Mouse (Mus musculus): ENCODE measurements at regions not wholly inside any gene's neighbourhood (a gene's known extent, or its start where the extent isn't known, plus 50 kb on each side); places are given as distances from the start of the nearest gene placed in this dataset.
A peak's percentile ranks its signal among the peaks of the same experiment; 100 is the strongest.
"Not testable (repeated sequence)": the region's sequence is repeated elsewhere in the genome, so short reads cannot be mapped to it uniquely, and the experiment has no call there.

GRCm38 (mm10) chr14:120755389-120755788, 155.6 kb upstream of the Ipo5 start:
- H3K4me2 ChIP-seq (ENCODE audit: low read length): no peak overlapping the region
- no peaks in the 10 kb centered on the region for H3K27me3 ChIP-seq (ENCODE audit: control insufficient read depth, insufficient read depth, low read depth, low read length)
- H3K9ac ChIP-seq (ENCODE audit: low read depth, low read length): no peak overlapping the region
- no peaks in the 10 kb centered on the region for H3K4me1 ChIP-seq (ENCODE audit: control insufficient read depth, insufficient read depth, low read length)
- H3K4me3 ChIP-seq (ENCODE audit: low read depth, low read length): no peak overlapping the region
- H3K9me3 ChIP-seq (replicated peaks; ENCODE audit: control insufficient read depth, low read length, poor library complexity, severe bottlenecking): no peaks in the 10 kb centered on the region
- H3K36me3 ChIP-seq (ENCODE audit: control insufficient read depth, insufficient read depth, low read length): no peaks in the 10 kb centered on the region
- 69% methylated on average over 10 of the region's 10 CpGs for WGBS
- no peak overlapping the region for H3K27ac ChIP-seq (ENCODE audit: low read length)
- ATAC-seq: no peak

DNA sequence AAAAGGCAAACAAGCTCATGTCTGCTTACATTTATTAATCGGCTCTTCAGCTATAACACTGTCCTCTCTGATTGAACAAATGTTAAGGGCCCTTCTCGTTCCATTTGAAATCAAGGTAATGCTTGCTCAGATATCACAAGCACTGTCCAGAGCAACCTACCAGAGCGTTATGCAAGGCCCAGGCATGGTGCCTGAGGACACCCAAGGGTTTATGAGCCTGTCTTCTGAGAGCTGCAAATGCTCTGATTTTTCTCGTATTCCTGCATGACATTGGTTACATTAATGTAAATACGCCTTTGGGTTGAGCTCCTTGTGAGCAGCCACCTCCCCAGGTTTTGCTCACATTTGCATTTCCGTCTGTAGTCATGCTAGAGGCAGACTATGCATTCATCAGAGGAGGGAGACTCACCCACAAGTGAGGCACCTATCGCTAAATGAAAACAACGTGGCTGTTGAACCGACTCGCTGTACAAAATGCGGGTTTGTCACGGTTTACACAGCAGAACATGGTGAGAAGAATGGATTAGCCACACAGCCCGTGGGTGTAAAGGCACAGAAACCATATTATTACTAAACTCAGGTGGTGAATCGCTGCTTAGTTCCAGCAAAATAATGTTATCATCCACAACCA, 152.7 kb upstream of the Ipo5 start:
- Histone ChIP-seq H3K4me3 (ENCODE audit: low read depth, low read length) (no peak overlapping the region), H3K9ac (ENCODE audit: low read depth, low read length) (no peak overlapping the region), H3K27ac (ENCODE audit: low read length) (no peak overlapping the region), H3K9me3 (replicated peaks; ENCODE audit: control insufficient read depth, low read length, poor library complexity, severe bottlenecking) (no peaks in the 10 kb centered on the region), H3K27me3 (ENCODE audit: control insufficient read depth, insufficient read depth, low read depth, low read length) (no peaks in the 10 kb centered on the region), H3K36me3 (ENCODE audit: control insufficient read depth, insufficient read depth, low read length) (no peaks in the 10 kb centered on the region), H3K4me1 (ENCODE audit: control insufficient read depth, insufficient read depth, low read length) (no peaks in the 10 kb centered on the region), H3K4me2 (ENCODE audit: low read length) (no peak overlapping the region)
- WGBS: 68% methylated on average over 14 of the region's 14 CpGs
- ATAC-seq: peak; percentile 73; the same call in 1 of the 2 replicates

GRCm38 (mm10) chr14:120762168-120762567, 148.9 kb upstream of the Ipo5 start:
- Histone ChIP-seq H3K9ac (ENCODE audit: low read depth, low read length) (no peak overlapping the region), H3K4me1 (ENCODE audit: control insufficient read depth, insufficient read depth, low read length) (no peaks in the 10 kb centered on the region), H3K27ac (ENCODE audit: low read length) (no peak overlapping the region), H3K36me3 (ENCODE audit: control insufficient read depth, insufficient read depth, low read length) (no peaks in the 10 kb centered on the region), H3K9me3 (replicated peaks; ENCODE audit: control insufficient read depth, low read length, poor library complexity, severe bottlenecking) (no peaks in the 10 kb centered on the region), H3K4me3 (ENCODE audit: low read depth, low read length) (no peak overlapping the region), H3K4me2 (ENCODE audit: low read length) (no peak overlapping the region), H3K27me3 (ENCODE audit: control insufficient read depth, insufficient read depth, low read depth, low read length) (no peaks in the 10 kb centered on the region)
- no peak for ATAC-seq
- WGBS: 73% methylated on average over 7 of the region's 7 CpGs

DNA sequence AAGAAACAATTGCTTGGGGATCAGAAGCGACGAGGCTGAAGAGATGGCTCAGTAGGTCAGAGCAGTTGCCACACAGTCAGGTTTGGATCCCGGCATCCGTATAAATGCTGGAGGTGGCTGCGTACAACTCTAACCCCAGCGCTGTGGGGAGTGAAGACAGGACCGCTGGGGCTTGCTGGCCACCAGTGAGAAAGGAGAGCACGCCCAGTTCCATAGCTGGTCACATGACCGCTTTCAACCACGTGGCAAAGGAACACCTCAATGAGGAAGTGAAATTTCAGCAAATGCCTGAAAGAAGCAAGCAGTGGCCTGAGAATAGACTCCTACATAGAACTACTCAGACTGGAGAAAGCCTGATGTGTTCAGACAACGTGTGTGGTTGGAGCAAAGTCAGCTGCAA, 148.3 kb upstream of the Ipo5 start:
- Histone ChIP-seq H3K4me1 (ENCODE audit: control insufficient read depth, insufficient read depth, low read length) (no peaks in the 10 kb centered on the region), H3K9me3 (replicated peaks; ENCODE audit: control insufficient read depth, low read length, poor library complexity, severe bottlenecking) (no peaks in the 10 kb centered on the region), H3K9ac (ENCODE audit: low read depth, low read length) (no peak overlapping the region), H3K4me3 (ENCODE audit: low read depth, low read length) (no peak overlapping the region), H3K27ac (ENCODE audit: low read length) (no peak overlapping the region), H3K27me3 (ENCODE audit: control insufficient read depth, insufficient read depth, low read depth, low read length) (no peaks in the 10 kb centered on the region), H3K4me2 (ENCODE audit: low read length) (no peak overlapping the region), H3K36me3 (ENCODE audit: control insufficient read depth, insufficient read depth, low read length) (no peaks in the 10 kb centered on the region)
- no peak for ATAC-seq
- 73% methylated on average over 11 of the region's 11 CpGs for WGBS

DNA sequence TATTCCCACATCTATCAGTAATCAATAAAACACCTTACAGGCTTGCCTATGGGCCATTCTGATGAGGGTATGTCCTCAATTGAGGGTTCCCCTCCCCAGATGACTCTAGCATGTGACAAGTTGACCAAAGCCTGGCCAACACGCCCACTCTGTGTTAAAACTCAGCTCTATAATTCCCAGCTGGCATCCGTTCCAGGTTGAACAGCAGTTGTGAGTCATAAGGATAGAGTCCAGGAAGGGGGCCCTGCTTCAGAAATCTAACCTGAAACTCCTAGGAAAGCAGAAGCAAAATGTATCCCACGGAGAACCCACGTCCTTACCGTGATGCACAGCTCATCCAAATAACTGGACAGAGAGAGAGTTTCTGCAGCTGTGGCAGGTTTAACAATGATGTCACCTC, 147.2 kb upstream of the Ipo5 start:
- Histone ChIP-seq H3K4me2 (ENCODE audit: low read length) (no peak overlapping the region), H3K9ac (ENCODE audit: low read depth, low read length) (no peak overlapping the region), H3K4me1 (ENCODE audit: control insufficient read depth, insufficient read depth, low read length) (no peaks in the 10 kb centered on the region), H3K27me3 (ENCODE audit: control insufficient read depth, insufficient read depth, low read depth, low read length) (no peaks in the 10 kb centered on the region), H3K9me3 (replicated peaks; ENCODE audit: control insufficient read depth, low read length, poor library complexity, severe bottlenecking) (no peaks in the 10 kb centered on the region), H3K27ac (ENCODE audit: low read length) (no peak overlapping the region), H3K36me3 (ENCODE audit: control insufficient read depth, insufficient read depth, low read length) (no peaks in the 10 kb centered on the region), H3K4me3 (ENCODE audit: low read depth, low read length) (no peak overlapping the region)
- WGBS: 86% methylated on average over 5 of the region's 5 CpGs
- no peak for ATAC-seq

DNA sequence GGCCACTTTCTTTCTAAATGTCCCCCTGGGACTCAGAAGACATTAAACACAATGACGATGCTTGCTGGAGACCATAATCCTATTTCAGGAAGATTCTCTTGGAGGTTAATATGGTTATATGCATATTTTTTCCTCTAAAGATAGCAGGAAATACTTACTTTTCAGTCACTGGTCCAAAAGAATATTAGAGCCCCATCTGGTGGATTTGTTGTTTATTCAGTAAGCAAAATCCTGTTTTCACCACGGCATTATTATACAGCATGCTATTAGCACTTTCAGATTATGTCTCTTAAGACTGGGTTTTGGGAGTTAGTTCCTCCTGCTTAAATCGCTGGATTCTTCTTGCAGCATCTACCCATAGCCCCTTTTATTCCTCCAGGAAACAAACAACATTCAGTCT, 146.6 kb upstream of the Ipo5 start:
- Histone ChIP-seq H3K9me3 (replicated peaks; ENCODE audit: control insufficient read depth, low read length, poor library complexity, severe bottlenecking) (no peaks in the 10 kb centered on the region), H3K4me2 (ENCODE audit: low read length) (no peak overlapping the region), H3K9ac (ENCODE audit: low read depth, low read length) (no peak overlapping the region), H3K36me3 (ENCODE audit: control insufficient read depth, insufficient read depth, low read length) (no peaks in the 10 kb centered on the region), H3K4me3 (ENCODE audit: low read depth, low read length) (no peak overlapping the region), H3K27ac (ENCODE audit: low read length) (no peak overlapping the region), H3K27me3 (ENCODE audit: control insufficient read depth, insufficient read depth, low read depth, low read length) (no peaks in the 10 kb centered on the region), H3K4me1 (ENCODE audit: control insufficient read depth, insufficient read depth, low read length) (no peaks in the 10 kb centered on the region)
- ATAC-seq: no peak
- 63% methylated on average over 3 of the region's 3 CpGs for WGBS

- Histone ChIP-seq H3K4me2 (ENCODE audit: low read length) (no peak overlapping the region), H3K27ac (ENCODE audit: low read length) (no peak overlapping the region), H3K27me3 (ENCODE audit: control insufficient read depth, insufficient read depth, low read depth, low read length) (no peaks in the 10 kb centered on the region), H3K9ac (ENCODE audit: low read depth, low read length) (no peak overlapping the region), H3K36me3 (ENCODE audit: control insufficient read depth, insufficient read depth, low read length) (no peaks in the 10 kb centered on the region), H3K9me3 (replicated peaks; ENCODE audit: control insufficient read depth, low read length, poor library complexity, severe bottlenecking) (no peaks in the 10 kb centered on the region), H3K4me1 (ENCODE audit: control insufficient read depth, insufficient read depth, low read length) (no peaks in the 10 kb centered on the region), H3K4me3 (ENCODE audit: low read depth, low read length) (no peak overlapping the region)
- 92% methylated on average over 5 of the region's 5 CpGs for WGBS
- no peak for ATAC-seq
These were observed 144.6 kb upstream of the Ipo5 start for GRCm38 (mm10) chr14:120766451-120766850.

DNA sequence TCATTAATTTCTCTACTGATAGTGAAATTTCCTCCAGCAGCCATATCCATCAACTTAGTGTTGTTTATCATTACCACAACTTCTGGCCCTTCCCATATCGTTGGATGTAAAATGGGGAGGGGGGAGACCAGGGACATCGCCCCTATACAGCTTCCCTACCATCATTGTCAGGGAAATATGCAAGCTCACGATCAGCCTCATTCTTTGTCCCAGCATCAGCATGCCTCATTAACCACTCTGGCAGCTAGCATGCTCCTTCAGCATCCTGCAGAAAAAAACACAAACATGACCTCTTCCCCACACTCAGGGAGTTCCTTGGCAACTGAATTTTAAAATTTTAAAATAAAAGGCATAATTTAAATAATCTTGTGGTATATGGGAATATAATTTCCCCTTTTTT, 140.4 kb upstream of the Ipo5 start:
- WGBS: 57% methylated on average over 3 of the region's 3 CpGs

GRCm38 (mm10) chr14:120773001-120773400, 138.0 kb upstream of the Ipo5 start:
- H3K27ac ChIP-seq (ENCODE audit: low read length); H3K4me1 ChIP-seq (ENCODE audit: control insufficient read depth, insufficient read depth, low read length); ATAC-seq; H3K4me3 ChIP-seq (ENCODE audit: low read depth, low read length); H3K9ac ChIP-seq (ENCODE audit: low read depth, low read length); H3K27me3 ChIP-seq (ENCODE audit: control insufficient read depth, insufficient read depth, low read depth, low read length); H3K36me3 ChIP-seq (ENCODE audit: control insufficient read depth, insufficient read depth, low read length); H3K4me2 ChIP-seq (ENCODE audit: low read length); H3K9me3 ChIP-seq (replicated peaks; ENCODE audit: control insufficient read depth, low read length, poor library complexity, severe bottlenecking): not testable (repeated sequence)
- WGBS: 80% methylated on average over 3 of the region's 4 CpGs

More for the DNA sequence above, 140.4 kb upstream of the Ipo5 start:
- Histone ChIP-seq H3K4me2 (ENCODE audit: low read length) (no peak overlapping the region), H3K27ac (ENCODE audit: low read length) (no peak overlapping the region), H3K9me3 (replicated peaks; ENCODE audit: control insufficient read depth, low read length, poor library complexity, severe bottlenecking) (no peaks in the 10 kb centered on the region), H3K36me3 (ENCODE audit: control insufficient read depth, insufficient read depth, low read length) (no peaks in the 10 kb centered on the region), H3K4me1 (ENCODE audit: control insufficient read depth, insufficient read depth, low read length) (no peaks in the 10 kb centered on the region), H3K9ac (ENCODE audit: low read depth, low read length) (no peak overlapping the region), H3K4me3 (ENCODE audit: low read depth, low read length) (no peak overlapping the region), H3K27me3 (ENCODE audit: control insufficient read depth, insufficient read depth, low read depth, low read length) (no peaks in the 10 kb centered on the region)
- no peak for ATAC-seq

All from midbrain, embryonic 16.5 days (tissue).